Mouse (Mus musculus) C2C12 (cell line): ENCODE data around the gene Ehmt1. TPM values are rescaled to one million over a fixed set of nuclear protein-coding genes. Genes with fewer than 3 reads are reported as not detected.

Experiments
- H3K27me3 ChIP-seq: one replicate; pipeline ENCODE4 v1.6.1; 2011; ENCODE audit not compliant: control insufficient read depth, insufficient read depth, insufficient read length
- H3K36me3 ChIP-seq: one replicate; pipeline ENCODE4 v1.6.1; 2011; ENCODE audit not compliant: control insufficient read depth, insufficient read depth
- H3K4me3 ChIP-seq: one replicate; pipeline ENCODE4 v1.5.1; 2011; ENCODE audit warnings: mild to moderate bottlenecking, control low read depth; ENCODE audit not compliant: poor library complexity, insufficient read depth, severe bottlenecking
- H3K79me2 ChIP-seq: one replicate; pipeline ENCODE4 v1.6.1; 2011; ENCODE audit not compliant: control insufficient read depth, insufficient read depth
- H3K79me3 ChIP-seq: one replicate; pipeline ENCODE4 v1.6.1; 2011; ENCODE audit warnings: low read depth, control low read depth
- H3ac ChIP-seq: one replicate; pipeline ENCODE3; 2011; ENCODE audit warnings: low read depth; ENCODE audit not compliant: control insufficient read depth, insufficient read length
- CEBPB ChIP-seq: IDR thresholded peaks from one replicate; pipeline ENCODE4 v1.6.1; 2011; ENCODE audit warnings: low read depth, mild to moderate bottlenecking, control low read depth, moderate library complexity
- CTCF ChIP-seq: IDR thresholded peaks from one replicate; pipeline ENCODE4 v1.5.1; 2011; ENCODE audit not compliant: control insufficient read depth, insufficient read depth, insufficient read length
- FOSL1 ChIP-seq: IDR thresholded peaks from one replicate; pipeline ENCODE4 v1.8.0; 2011; ENCODE audit warnings: mild to moderate bottlenecking, low read length; ENCODE audit not compliant: poor library complexity, insufficient read depth, severe bottlenecking
- MAX ChIP-seq: IDR thresholded peaks from one replicate; pipeline ENCODE4 v1.6.1; 2011; ENCODE audit warnings: mild to moderate bottlenecking, control low read depth
- MYOD1 ChIP-seq: IDR thresholded peaks from one replicate; pipeline ENCODE4 v1.6.1; 2011; ENCODE audit warnings: low read depth; ENCODE audit not compliant: control insufficient read depth, insufficient read length
- MYOG ChIP-seq: IDR thresholded peaks from one replicate; pipeline ENCODE4 v1.6.1; 2011; ENCODE audit not compliant: control insufficient read depth, insufficient read length; ENCODE audit errors: extremely low read depth
- USF1 ChIP-seq: IDR thresholded peaks from one replicate; pipeline ENCODE4 v1.6.1; 2011; ENCODE audit warnings: low read depth, mild to moderate bottlenecking, control low read depth, moderate library complexity
- polyA plus RNA-seq: library from polyadenylated mRNA; unstranded; fragments of >200 nt; fragmentation: generic; extraction: Trizol; gene quantifications from one replicate; pipeline ENCODE4 v1.2.1, GENCODE M21; 2012; ENCODE audit warnings: missing spikeins

Gene Ehmt1
- polyA plus RNA-seq, 1 experiment = 18.3 TPM

DNA sequence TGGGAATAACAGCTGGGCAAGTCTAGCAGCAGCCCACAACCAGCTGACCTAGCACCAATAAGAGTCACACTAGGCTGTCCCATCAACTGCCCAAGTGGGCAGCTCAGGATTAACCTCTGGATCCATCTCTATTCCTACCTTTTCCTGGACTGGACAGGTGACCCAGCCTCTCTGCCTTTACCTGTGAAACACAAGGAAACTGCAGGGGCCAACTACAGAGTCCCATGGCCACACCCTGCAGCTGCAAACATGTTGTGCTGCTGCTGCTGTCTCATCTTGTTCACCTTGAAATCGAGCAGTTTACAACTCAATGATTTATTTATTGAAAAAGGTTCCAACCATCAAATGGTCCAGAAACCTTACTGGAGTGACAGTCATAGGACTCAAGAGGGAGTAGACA, 72.9 kb downstream of the Ehmt1 start:
- Histone ChIP-seq H3K79me3 (no peaks in the 10 kb centered on the region), H3K4me3 (no peak overlapping the region), H3ac (no peak overlapping the region), H3K36me3 (peaks cover 75% of the 10 kb centered on the region), H3K27me3 (no peaks in the 10 kb centered on the region), H3K79me2 (peaks cover 32% of the 10 kb centered on the region)
- no peak for TF ChIP-seq CEBPB
- TF ChIP-seq MAX = no peak
- TF ChIP-seq MYOG = no peak
- no peak for TF ChIP-seq USF1
- no peak for TF ChIP-seq FOSL1
- no peak for TF ChIP-seq CTCF
- TF ChIP-seq MYOD1 = no peak

DNA sequence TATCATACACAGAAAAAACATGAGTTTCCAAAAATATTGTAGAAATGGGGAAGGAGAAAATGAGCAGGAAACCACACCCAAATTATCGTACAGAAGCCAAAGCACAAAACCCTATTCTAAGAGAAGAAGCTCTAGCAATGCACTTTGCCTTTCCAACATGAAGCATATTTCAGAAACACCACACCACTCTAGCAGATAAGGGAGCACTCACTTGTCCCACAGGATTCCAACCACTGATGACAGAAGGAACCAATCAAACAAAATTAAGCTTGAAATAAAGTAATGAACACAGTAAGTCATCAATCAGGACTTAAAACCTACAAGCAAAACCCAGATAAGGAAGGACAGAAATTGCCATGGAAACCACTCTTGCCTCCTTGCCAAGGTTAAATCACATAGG, 74.2 kb downstream of the Ehmt1 start:
- Histone ChIP-seq H3K36me3 (peaks cover 74% of the 10 kb centered on the region), H3K27me3 (no peaks in the 10 kb centered on the region), H3K79me2 (peaks cover 40% of the 10 kb centered on the region), H3K79me3 (no peaks in the 10 kb centered on the region), H3ac (no peak overlapping the region), H3K4me3 (no peak overlapping the region)
- TF ChIP-seq CTCF (no peak), MYOG (no peak), MAX (no peak), CEBPB (no peak), MYOD1 (no peak), USF1 (no peak), FOSL1 (no peak)

DNA sequence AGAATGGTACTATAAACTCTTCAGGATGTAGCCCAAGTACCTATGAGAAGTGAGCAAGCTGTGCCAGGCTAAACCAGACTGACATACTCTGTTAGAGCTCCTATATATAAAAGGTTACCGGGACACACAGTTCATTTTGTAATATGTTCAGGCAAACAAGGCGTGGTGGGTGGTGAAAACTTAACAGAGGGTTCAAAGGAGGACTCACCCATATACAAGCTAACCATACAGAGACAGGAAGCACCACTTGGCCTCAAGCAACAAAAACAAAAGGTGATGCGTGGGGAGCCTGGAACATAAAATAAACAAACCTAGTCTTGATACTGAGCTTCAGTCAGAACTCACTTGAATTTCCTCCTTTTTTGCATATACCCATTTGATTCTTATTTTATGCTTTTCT, 88.8 kb downstream of the Ehmt1 start:
- TF ChIP-seq MAX = no peak
- no peak for TF ChIP-seq FOSL1
- no peak for TF ChIP-seq CTCF
- TF ChIP-seq USF1 = no peak
- no peak for TF ChIP-seq CEBPB
- TF ChIP-seq MYOD1 = no peak
- TF ChIP-seq MYOG = no peak
- no peak overlapping the region for H3K4me3 ChIP-seq
- H3K36me3 ChIP-seq = peaks cover 78% of the 10 kb centered on the region

DNA sequence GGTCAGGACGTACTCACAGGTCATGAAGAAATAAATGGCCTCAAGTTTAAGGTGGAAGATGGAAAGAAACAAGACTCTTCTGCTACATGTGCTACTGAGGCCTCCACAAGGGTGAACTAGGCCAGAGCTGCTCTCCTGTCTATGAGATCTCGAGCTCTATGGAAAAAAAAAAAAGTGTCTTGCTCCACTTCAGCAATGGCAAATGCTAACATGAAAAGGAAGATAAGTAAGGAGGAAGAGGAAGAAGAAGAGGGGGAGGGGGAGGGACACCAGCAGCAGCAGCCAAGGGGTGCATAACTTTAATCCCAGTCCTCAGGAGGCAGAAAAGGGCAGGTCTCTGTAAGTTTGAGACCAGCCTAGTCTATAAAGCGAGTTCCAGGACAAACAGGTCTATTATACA, 109.7 kb downstream of the Ehmt1 start:
- Histone ChIP-seq H3K27me3 (no peaks in the 10 kb centered on the region), H3K79me2 (peaks cover 19% of the 10 kb centered on the region), H3K36me3 (peaks cover 66% of the 10 kb centered on the region), H3K79me3 (peaks cover 2% of the 10 kb centered on the region), H3K4me3 (no peak overlapping the region), H3ac (no peak overlapping the region)
- TF ChIP-seq CTCF (no peak), CEBPB (no peak), MYOD1 (no peak), MAX (no peak), FOSL1 (no peak), MYOG (no peak), USF1 (no peak)

More for the DNA sequence above, 88.8 kb downstream of the Ehmt1 start:
- no peaks in the 10 kb centered on the region for H3K27me3 ChIP-seq
- peaks cover 1% of the 10 kb centered on the region for H3K79me3 ChIP-seq
- H3ac ChIP-seq = no peak overlapping the region
- H3K79me2 ChIP-seq = peaks cover 6% of the 10 kb centered on the region

DNA sequence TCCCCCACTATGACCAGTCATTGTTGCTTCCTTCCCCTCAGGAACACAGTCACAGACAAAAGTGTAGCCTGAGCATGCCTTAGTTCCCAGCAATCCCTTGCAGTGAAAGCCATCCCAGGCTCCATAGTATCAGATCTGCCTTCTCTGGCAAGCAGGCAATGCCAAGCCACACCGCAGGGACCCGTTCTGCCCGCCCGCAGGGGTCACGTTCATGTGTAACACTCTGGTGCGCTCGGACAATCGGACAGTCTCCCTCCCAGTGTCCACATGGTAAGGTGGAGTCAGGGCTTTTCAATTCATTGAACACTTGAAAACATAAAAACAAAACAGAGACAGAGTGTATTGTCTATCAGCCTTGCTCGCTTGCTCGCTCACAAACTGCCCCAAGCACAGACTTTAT, 111.7 kb downstream of the Ehmt1 start:
- Histone ChIP-seq H3K79me3 (peaks cover 2% of the 10 kb centered on the region), H3ac (no peak overlapping the region), H3K4me3 (no peak overlapping the region), H3K36me3 (peaks cover 70% of the 10 kb centered on the region), H3K27me3 (no peaks in the 10 kb centered on the region), H3K79me2 (peaks cover 19% of the 10 kb centered on the region)
- TF ChIP-seq CEBPB (no peak), USF1 (no peak), FOSL1 (no peak), MYOD1 (no peak), MYOG (no peak), CTCF (no peak), MAX (no peak)

DNA sequence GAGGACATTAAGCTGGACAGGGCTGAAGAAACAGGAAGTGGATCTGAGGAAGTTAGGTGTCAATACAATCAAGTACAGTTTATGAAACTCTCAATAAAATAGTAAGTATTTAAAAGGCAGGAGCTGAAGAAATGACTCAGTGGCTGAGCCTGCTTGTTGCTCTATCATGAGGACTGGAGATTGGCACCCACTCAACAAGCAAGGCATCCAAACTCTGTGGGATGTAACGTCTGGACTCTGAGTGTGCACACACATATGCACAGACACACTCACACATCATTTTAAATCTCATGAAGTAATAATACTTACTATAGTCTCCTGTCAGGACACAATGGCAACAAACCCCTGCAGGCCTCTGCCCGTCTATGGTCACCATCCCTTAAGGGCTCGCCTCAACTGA, 112.4 kb downstream of the Ehmt1 start:
- Histone ChIP-seq H3K36me3 (peaks cover 71% of the 10 kb centered on the region), H3K4me3 (no peak overlapping the region)
- TF ChIP-seq FOSL1 (no peak), CTCF (no peak), MYOD1 (no peak), MYOG (no peak), MAX (no peak), USF1 (no peak), CEBPB (no peak)

More for the DNA sequence above, 112.4 kb downstream of the Ehmt1 start:
- peaks cover 19% of the 10 kb centered on the region for H3K79me2 ChIP-seq
- H3ac ChIP-seq = no peak overlapping the region
- H3K27me3 ChIP-seq = no peaks in the 10 kb centered on the region
- H3K79me3 ChIP-seq = peaks cover 2% of the 10 kb centered on the region
